Mouse (Mus musculus) hindbrain, embryonic 16.5 days (tissue): Measurements from ENCODE around the gene Phyh. TPM values are rescaled to one million over a fixed set of nuclear protein-coding genes. Genes with fewer than 3 reads are reported as not detected.
"Not testable (repeated sequence)": the region's sequence is repeated elsewhere in the genome, so short reads cannot be mapped to it uniquely, and the experiment has no call there.

Experiments used
- ATAC-seq: fragments of 200-750 bp; cut with Nextera tagmentation; 2 replicates; pipeline ENCODE4 v1.8.0; 2017; ENCODE audit warnings: moderate TSS enrichment, moderate library complexity
- H3K27ac ChIP-seq: fragments of 300-500 bp; sonication (generic); 2 replicates; pipeline ENCODE4 v1.5.1; 2014; ENCODE audit warnings: low read depth, mild to moderate bottlenecking, control low read depth, low read length, moderate library complexity
- H3K27me3 ChIP-seq: fragments of 300-500 bp; sonication (generic); replicated peaks from 2 replicates; pipeline ENCODE4 v1.6.1; 2014; ENCODE audit warnings: low read length; ENCODE audit not compliant: control insufficient read depth, insufficient read depth
- H3K36me3 ChIP-seq: fragments of 300-500 bp; sonication (generic); 2 replicates; pipeline ENCODE4 v1.6.1; 2014; ENCODE audit warnings: mild to moderate bottlenecking, low read length, moderate library complexity, mixed read lengths; ENCODE audit not compliant: control insufficient read depth, insufficient read depth
- H3K4me1 ChIP-seq: fragments of 300-500 bp; sonication (generic); 2 replicates; pipeline ENCODE4 v1.6.1; 2014; ENCODE audit warnings: low read depth, low read length; ENCODE audit not compliant: control insufficient read depth, insufficient read depth
- H3K4me2 ChIP-seq: fragments of 300-500 bp; sonication (generic); 2 replicates; pipeline ENCODE4 v1.6.1; 2014; ENCODE audit warnings: mild to moderate bottlenecking, low read length, control low read depth, moderate library complexity
- H3K4me3 ChIP-seq: fragments of 300-500 bp; sonication (generic); 2 replicates; pipeline ENCODE4 v1.5.1; 2014; ENCODE audit warnings: mild to moderate bottlenecking, low read length, control low read depth, moderate library complexity
- H3K9ac ChIP-seq: fragments of 300-500 bp; sonication (generic); 2 replicates; pipeline ENCODE4 v1.6.1; 2014; ENCODE audit warnings: low read depth, mild to moderate bottlenecking, control low read depth, low read length, moderate library complexity
- H3K9me3 ChIP-seq: fragments of 300-500 bp; sonication (generic); 2 replicates; pipeline ENCODE4 v1.6.1; 2014; ENCODE audit warnings: mild to moderate bottlenecking, low read length, moderate library complexity; ENCODE audit not compliant: control insufficient read depth
- WGBS: fragments of 180-500 bp; shearing (Covaris S2); extraction: QIAGEN DNeasy Blood & Tissue Kit; methylation state at CpG from one replicate; pipeline ENCODE4 v1.1.7; 2014; 5-methylcytosine and 5-hydroxymethylcytosine counted together
- polyA plus RNA-seq: library from polyadenylated mRNA; unstranded; fragments of >200 nt; fragmentation: Nextera tagmentation; extraction: Ambion mirVana; gene quantifications from 2 replicates; pipeline ENCODE4 v1.2.1, GENCODE M21; 2015

Gene Phyh
- polyA plus RNA-seq, 1 experiment from 2014 or later = 120 TPM

DNA sequence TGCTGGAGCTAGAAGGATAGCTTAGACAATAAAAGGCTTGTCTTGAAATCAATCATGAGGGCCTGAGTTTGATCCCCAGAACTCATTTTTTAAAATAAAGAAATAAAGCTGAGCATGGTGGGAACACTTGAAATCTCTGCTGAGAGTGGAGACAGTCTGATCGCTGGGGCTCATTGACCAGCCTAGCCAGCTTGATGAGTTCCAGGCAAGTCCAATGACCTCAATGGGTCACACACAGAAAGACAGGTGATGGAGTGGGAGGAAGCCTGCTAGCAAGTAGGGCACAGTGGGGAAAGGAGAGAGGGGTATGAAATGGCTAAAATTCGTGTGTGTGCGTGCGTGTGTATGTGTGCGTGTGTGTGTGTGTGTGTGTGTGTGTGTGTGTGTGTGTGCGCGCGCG lies 15.7 kb downstream of the Phyh start:
- no peak overlapping the region for H3K4me2 ChIP-seq
- no peaks in the 10 kb centered on the region for H3K27me3 ChIP-seq
- no peak for ATAC-seq
- peaks cover 24% of the 10 kb centered on the region for H3K36me3 ChIP-seq
- WGBS = 92% methylated on average over 9 of the region's 9 CpGs
- no peak overlapping the region for H3K27ac ChIP-seq
- H3K9ac ChIP-seq = no peak overlapping the region
- no peak overlapping the region for H3K4me3 ChIP-seq
- H3K4me1 ChIP-seq = no peaks in the 10 kb centered on the region
- 0 out of 2 replicates have a peak, but pooled peaks cover 5% of the 10 kb centered on the region for H3K9me3 ChIP-seq

- H3K27ac ChIP-seq = no peak overlapping the region
- H3K36me3 ChIP-seq = peaks cover 18% of the 10 kb centered on the region
- ATAC-seq = no peak
- no peak overlapping the region for H3K4me3 ChIP-seq
- no peaks in the 10 kb centered on the region for H3K27me3 ChIP-seq
- no peak overlapping the region for H3K9ac ChIP-seq
- H3K4me1 ChIP-seq = no peaks in the 10 kb centered on the region
- no peak overlapping the region for H3K4me2 ChIP-seq
- 92% methylated on average over 7 of the region's 7 CpGs for WGBS
- 0 out of 2 replicates have a peak, but pooled peaks cover 5% of the 10 kb centered on the region for H3K9me3 ChIP-seq
Measured at GRCm38 (mm10) chr2:4937931-4938330, 19.1 kb downstream of the Phyh start.

- no peak overlapping the region for H3K9ac ChIP-seq
- no peak for ATAC-seq
- no peak overlapping the region for H3K4me3 ChIP-seq
- H3K27me3 ChIP-seq = no peaks in the 10 kb centered on the region
- H3K4me1 ChIP-seq = no peaks in the 10 kb centered on the region
- WGBS = 90% methylated on average over 11 of the region's 11 CpGs
- H3K4me2 ChIP-seq = no peak overlapping the region
- no peak overlapping the region for H3K27ac ChIP-seq
- 0 out of 2 replicates have a peak, but pooled peaks cover 5% of the 10 kb centered on the region for H3K9me3 ChIP-seq
- H3K36me3 ChIP-seq = peaks cover 18% of the 10 kb centered on the region
Measured at GRCm38 (mm10) chr2:4940861-4941260, 22.0 kb downstream of the Phyh start.

GRCm38 (mm10) chr2:4949691-4950090 lies 30.9 kb downstream of the Phyh start:
- H3K9me3 ChIP-seq, ATAC-seq, H3K36me3 ChIP-seq, H3K9ac ChIP-seq, H3K4me2 ChIP-seq, H3K27ac ChIP-seq, H3K4me3 ChIP-seq, H3K4me1 ChIP-seq, H3K27me3 ChIP-seq: not testable (repeated sequence)
- WGBS = 97% methylated on average over 5 of the region's 8 CpGs

DNA sequence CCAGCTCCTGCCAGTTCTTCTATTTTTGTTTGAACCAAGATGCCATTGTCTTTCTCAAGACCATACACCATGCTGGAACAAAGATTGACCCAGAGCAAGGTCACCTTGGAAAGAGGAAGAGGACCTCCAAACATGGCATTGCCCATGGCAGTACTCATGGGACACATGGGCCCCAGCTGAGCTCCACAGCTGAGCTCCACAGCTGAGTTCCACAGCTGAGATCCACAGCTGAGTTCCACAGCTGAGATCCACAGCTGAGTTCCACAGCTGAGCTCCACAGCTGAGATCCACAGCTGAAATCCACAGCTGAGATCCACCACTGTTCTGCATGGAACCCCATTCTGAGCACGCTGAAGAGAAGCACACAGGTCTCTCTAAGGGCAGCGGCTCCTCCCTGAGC lies 32.2 kb downstream of the Phyh start:
- Histone ChIP-seq H3K27me3 (no peaks in the 10 kb centered on the region), H3K36me3 (no peaks in the 10 kb centered on the region), H3K9ac (no peak overlapping the region), H3K4me2 (no peak overlapping the region), H3K27ac (no peak overlapping the region), H3K4me3 (no peak overlapping the region), H3K4me1 (no peaks in the 10 kb centered on the region), H3K9me3 (no peaks in the 10 kb centered on the region)
- no peak for ATAC-seq
- WGBS = 98% methylated on average over 2 of the region's 2 CpGs

- ATAC-seq = no peak
- Histone ChIP-seq H3K9me3 (no peaks in the 10 kb centered on the region), H3K4me1 (no peaks in the 10 kb centered on the region)
Measured at GRCm38 (mm10) chr2:4954216-4954760, 35.5 kb downstream of the Phyh start.

DNA sequence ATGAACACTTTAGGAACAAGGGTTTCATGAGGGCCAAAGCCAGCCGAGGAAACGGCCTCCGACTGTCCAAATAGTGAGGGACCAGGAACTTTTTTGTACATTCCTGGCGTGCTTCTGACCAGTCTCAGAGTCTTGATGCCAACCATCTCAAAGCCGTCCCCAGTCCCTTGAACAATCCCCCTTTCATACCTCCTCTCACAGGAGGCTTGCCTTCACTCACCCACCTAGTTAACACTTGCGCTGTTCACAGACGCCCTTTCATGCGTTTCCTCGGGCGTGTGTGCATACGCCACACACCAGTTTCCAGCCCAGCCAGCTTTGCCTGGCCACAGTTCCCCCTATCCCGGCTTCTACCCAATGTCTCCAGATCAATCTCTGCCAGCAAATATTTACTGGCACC lies 39.2 kb downstream of the Phyh start:
- Histone ChIP-seq H3K9me3 (no peaks in the 10 kb centered on the region), H3K36me3 (no peaks in the 10 kb centered on the region), H3K4me3 (no peak overlapping the region), H3K4me2 (no peak overlapping the region), H3K9ac (no peak overlapping the region), H3K27me3 (no peaks in the 10 kb centered on the region), H3K27ac (no peak overlapping the region), H3K4me1 (no peaks in the 10 kb centered on the region)
- no peak for ATAC-seq
- 92% methylated on average over 12 of the region's 12 CpGs for WGBS

More at GRCm38 (mm10) chr2:4954216-4954760, 35.5 kb downstream of the Phyh start:
- Histone ChIP-seq H3K27ac (no peak overlapping the region), H3K27me3 (no peaks in the 10 kb centered on the region), H3K9ac (no peak overlapping the region), H3K4me2 (no peak overlapping the region), H3K4me3 (no peak overlapping the region), H3K36me3 (no peaks in the 10 kb centered on the region)
- WGBS = 82% methylated on average over 6 of the region's 6 CpGs

GRCm38 (mm10) chr2:4967806-4968205 lies 49.0 kb downstream of the Phyh start:
- WGBS = 93% methylated on average over 2 of the region's 2 CpGs

GRCm38 (mm10) chr2:4969083-4969482 lies 50.3 kb downstream of the Phyh start:
- no peaks in the 10 kb centered on the region for H3K9me3 ChIP-seq
- WGBS = 94% methylated on average over 1 of the region's 2 CpGs
- H3K36me3 ChIP-seq = no peaks in the 10 kb centered on the region
- H3K4me2 ChIP-seq = no peak overlapping the region
- H3K9ac ChIP-seq = no peak overlapping the region
- no peak overlapping the region for H3K4me3 ChIP-seq
- no peaks in the 10 kb centered on the region for H3K4me1 ChIP-seq
- no peak overlapping the region for H3K27ac ChIP-seq
- no peaks in the 10 kb centered on the region for H3K27me3 ChIP-seq
- ATAC-seq = no peak

More at GRCm38 (mm10) chr2:4967806-4968205, 49.0 kb downstream of the Phyh start:
- Histone ChIP-seq H3K27me3 (no peaks in the 10 kb centered on the region), H3K4me3 (no peak overlapping the region), H3K9me3 (no peaks in the 10 kb centered on the region), H3K36me3 (no peaks in the 10 kb centered on the region), H3K27ac (no peak overlapping the region), H3K9ac (no peak overlapping the region), H3K4me2 (no peak overlapping the region), H3K4me1 (no peaks in the 10 kb centered on the region)
- no peak for ATAC-seq
